Mouse (Mus musculus): ENCODE measurements around the gene Peli2. TPM values are rescaled to one million over a fixed set of nuclear protein-coding genes. Genes with fewer than 3 reads are reported as not detected.

Gene Peli2
- polyA plus RNA-seq, 1 experiment from 2014 or later, result 16.0 TPM

DNA sequence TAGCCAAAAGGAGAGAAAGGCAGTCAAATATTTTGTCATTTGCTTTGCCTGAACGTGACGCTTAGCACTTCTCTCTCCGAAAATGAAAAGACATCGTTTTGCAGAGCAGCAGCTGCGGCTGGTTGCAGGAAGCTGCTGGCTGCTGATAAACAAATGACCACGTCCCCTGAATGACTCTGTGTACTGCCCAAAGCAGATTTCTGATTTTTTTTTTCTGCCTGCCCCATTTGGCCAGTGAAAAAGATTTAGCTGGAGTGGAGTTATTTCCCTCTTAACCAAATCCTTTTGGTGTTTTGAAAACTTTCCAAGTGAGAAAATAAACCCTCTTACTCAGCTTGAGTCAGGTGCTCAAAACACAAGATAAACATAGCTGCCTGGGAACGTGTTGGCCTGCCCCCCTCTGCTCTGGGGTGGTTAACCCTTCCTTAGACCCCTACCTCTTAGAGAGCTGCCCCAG lies 175.2 kb downstream of the Peli2 start:
- peak overlapping the region; percentile 60 for H3K27ac ChIP-seq (ENCODE audit: low read depth)
- WGBS, result 0% methylated on average over 7 of the region's 7 CpGs
- DNase-seq, result peak; percentile 72

DNA sequence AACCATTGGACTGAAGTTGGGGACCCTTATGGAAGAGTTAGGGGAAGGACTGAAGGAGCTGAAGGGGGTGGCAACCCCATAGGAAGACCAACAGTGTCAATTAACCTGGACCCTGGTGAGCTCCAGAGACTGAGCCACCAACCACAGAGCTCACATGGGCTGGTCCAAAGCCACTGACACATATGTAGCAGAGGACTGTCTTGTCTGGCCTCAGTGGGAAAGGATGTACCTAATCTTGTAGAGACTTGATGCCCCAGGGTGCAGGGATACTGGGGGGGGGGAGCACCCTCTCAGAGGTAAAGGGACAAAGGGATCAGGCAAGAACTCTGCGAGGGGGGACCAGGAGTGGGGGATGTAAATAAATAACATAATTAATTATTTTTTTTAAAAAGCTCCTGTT lies 176.2 kb downstream of the Peli2 start:
- H3K4me1 ChIP-seq (ENCODE audit: insufficient read depth), result peaks cover 12% of the 10 kb centered on the region
- no peak overlapping the region for H3K4me3 ChIP-seq (ENCODE audit: low read depth, low read length)
- 87% methylated on average over 1 of the region's 1 CpGs for WGBS
- no peak overlapping the region for H3K4me2 ChIP-seq
- TF ChIP-seq CTCF (IDR thresholded peaks at IDR 0.05; ENCODE audit: low read depth), result no peak
- DNase-seq (no peak), ATAC-seq (ENCODE audit: insufficient read depth) (peak; percentile 53; the same call in 1 of the 2 replicates)
- no peaks in the 10 kb centered on the region for H3K36me3 ChIP-seq (ENCODE audit: insufficient read depth)
- H3K9me3 ChIP-seq (ENCODE audit: low read depth, low read length), result no peaks in the 10 kb centered on the region
- H3K27me3 ChIP-seq (ENCODE audit: insufficient read depth, low read length), result no peaks in the 10 kb centered on the region
- no peak overlapping the region for H3K27ac ChIP-seq (ENCODE audit: low read depth)
- no peak overlapping the region for H3K9ac ChIP-seq

More for the DNA sequence above, 175.2 kb downstream of the Peli2 start:
- no peaks in the 10 kb centered on the region for H3K36me3 ChIP-seq (ENCODE audit: insufficient read depth)
- H3K4me3 ChIP-seq (ENCODE audit: low read depth, low read length), result peak overlapping the region; percentile 8; the same call in 1 of the 2 replicates
- H3K4me1 ChIP-seq (ENCODE audit: insufficient read depth), result peaks cover 12% of the 10 kb centered on the region
- peak; percentile 71 for ATAC-seq (ENCODE audit: insufficient read depth)
- TF ChIP-seq CTCF (IDR thresholded peaks at IDR 0.05; ENCODE audit: low read depth), result no peak
- H3K4me2 ChIP-seq, result peak overlapping the region; percentile 52
- no peaks in the 10 kb centered on the region for H3K9me3 ChIP-seq (ENCODE audit: low read depth, low read length)
- no peaks in the 10 kb centered on the region for H3K27me3 ChIP-seq (ENCODE audit: insufficient read depth, low read length)
- H3K9ac ChIP-seq, result no peak overlapping the region; the same call in 1 of the 2 replicates

DNA sequence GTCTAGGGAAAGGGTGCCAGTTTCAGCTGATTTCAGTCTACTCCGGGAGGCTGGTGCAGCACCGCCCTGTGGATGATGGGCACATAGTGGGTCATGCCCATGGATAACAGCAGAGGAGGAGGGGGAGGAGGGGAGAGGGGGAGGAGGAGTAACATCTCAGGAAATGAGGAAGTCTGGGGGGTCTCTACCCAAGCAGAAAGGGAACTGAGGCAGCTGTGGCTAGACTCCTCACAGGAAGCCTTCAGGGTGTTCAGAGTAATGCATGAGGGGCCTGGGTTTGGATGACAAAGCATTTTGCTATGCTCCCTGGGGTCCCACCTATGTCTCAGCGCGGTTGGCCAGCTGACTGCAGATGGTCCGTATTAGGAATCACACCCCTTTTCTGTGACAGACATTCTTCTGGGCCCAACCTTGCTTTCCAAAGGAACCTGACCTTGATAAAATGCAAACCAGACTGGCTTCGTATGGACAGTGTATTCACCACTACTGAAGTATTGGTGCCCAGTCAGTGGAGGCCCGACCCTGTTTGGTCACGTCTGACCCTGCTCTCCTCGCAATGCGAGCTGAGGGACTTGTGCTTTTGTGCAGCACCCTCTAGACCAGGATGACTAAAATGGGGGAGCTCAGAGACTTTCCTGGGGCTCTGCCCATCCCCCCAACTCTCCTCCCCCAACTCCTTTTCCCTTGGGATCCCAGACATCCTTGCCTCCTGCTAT lies 182.0 kb downstream of the Peli2 start:
- no peak overlapping the region for H3K4me2 ChIP-seq
- no peaks in the 10 kb centered on the region for H3K36me3 ChIP-seq (ENCODE audit: insufficient read depth)
- ATAC-seq (ENCODE audit: insufficient read depth) (peak; percentile 52; the same call in 1 of the 2 replicates), DNase-seq (peak; percentile 7)
- no peak overlapping the region for H3K4me3 ChIP-seq (ENCODE audit: low read depth, low read length)
- no peaks in the 10 kb centered on the region for H3K27me3 ChIP-seq (ENCODE audit: insufficient read depth, low read length)
- H3K9me3 ChIP-seq (ENCODE audit: low read depth, low read length), result no peaks in the 10 kb centered on the region; the same call in 1 of the 2 replicates
- WGBS, result 71% methylated on average over 10 of the region's 10 CpGs
- 0 out of 2 replicates have a peak, but pooled peaks cover 2% of the 10 kb centered on the region for H3K4me1 ChIP-seq (ENCODE audit: insufficient read depth)
- TF ChIP-seq CTCF (IDR thresholded peaks at IDR 0.05; ENCODE audit: low read depth), result no peak
- no peak overlapping the region for H3K27ac ChIP-seq (ENCODE audit: low read depth)
- H3K9ac ChIP-seq, result no peak overlapping the region

DNA sequence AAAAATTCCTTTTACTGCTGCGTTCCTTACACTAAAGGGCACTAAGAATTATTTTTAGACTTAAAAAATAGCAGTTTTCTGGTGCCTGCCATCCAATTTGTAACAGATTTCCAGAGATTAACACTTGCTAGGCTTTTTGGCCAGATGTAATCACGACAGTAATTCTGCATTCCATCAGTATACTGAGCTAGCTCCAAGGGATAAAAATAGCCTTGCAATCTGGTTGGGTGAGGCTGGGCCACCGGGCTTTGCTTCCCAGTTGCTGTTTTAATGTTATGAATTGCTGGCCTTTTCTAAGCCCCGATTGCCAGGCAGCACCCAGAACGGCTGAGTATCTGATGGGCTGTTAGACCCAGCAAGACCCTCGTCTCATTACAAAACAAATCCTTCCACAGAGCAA lies 182.6 kb downstream of the Peli2 start:
- Histone ChIP-seq H3K9ac (no peak overlapping the region), H3K27ac (ENCODE audit: low read depth) (no peak overlapping the region), H3K9me3 (ENCODE audit: low read depth, low read length) (no peaks in the 10 kb centered on the region; the same call in 1 of the 2 replicates), H3K4me1 (ENCODE audit: insufficient read depth) (0 out of 2 replicates have a peak, but pooled peaks cover 2% of the 10 kb centered on the region), H3K4me2 (no peak overlapping the region), H3K4me3 (ENCODE audit: low read depth, low read length) (no peak overlapping the region), H3K27me3 (ENCODE audit: insufficient read depth, low read length) (no peaks in the 10 kb centered on the region), H3K36me3 (ENCODE audit: insufficient read depth) (no peaks in the 10 kb centered on the region)
- 30% methylated on average over 6 of the region's 6 CpGs for WGBS
- DNase-seq (peak; percentile 69), ATAC-seq (ENCODE audit: insufficient read depth) (peak; percentile 62)
- TF ChIP-seq CTCF (IDR thresholded peaks at IDR 0.05; ENCODE audit: low read depth), result no peak

DNA sequence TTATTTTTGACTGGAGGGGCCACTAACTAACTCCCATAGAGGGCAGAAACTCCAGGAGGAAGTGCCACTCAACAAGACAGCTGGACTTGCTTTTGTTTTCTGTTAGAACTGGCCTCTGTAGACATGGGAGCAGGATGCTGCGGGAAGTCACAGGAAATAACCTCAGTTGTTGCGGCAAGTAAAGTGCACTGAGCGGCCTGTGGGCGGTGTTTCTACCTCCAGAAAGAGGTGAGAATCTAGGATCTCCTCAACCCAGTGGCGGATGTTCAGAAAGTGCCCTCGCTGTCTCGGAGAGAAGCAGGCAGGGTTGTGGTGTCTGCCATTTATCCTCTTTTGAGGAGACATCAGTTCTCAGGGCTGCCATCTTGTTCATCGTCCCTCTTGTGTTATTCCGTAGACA lies 183.2 kb downstream of the Peli2 start:
- peak; percentile 40 for DNase-seq
- WGBS, result 82% methylated on average over 9 of the region's 9 CpGs

DNA sequence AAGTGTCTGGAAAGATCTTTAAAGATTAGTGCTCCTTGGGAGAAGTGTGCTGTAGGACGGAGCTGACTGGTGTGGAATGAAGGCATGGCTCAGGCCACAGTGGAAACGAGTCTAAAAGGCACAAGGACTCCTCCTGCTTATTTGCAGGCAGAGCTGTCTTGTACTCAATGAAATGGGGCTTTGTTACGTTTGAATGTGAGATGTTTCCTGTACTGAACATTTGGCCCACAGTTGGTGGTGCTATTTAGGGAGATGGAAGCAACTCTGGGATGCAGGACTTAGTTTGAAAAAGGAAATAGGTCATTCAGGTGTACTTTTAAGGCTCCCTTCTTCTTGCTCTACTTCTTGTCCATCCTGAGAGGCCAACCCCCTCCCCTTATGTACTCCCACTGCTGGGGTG lies 192.6 kb downstream of the Peli2 start:
- TF ChIP-seq CTCF (IDR thresholded peaks at IDR 0.05; ENCODE audit: low read depth), result no peak

More for the DNA sequence above, 183.2 kb downstream of the Peli2 start:
- H3K4me3 ChIP-seq (ENCODE audit: low read depth, low read length), result no peak overlapping the region
- TF ChIP-seq CTCF (IDR thresholded peaks at IDR 0.05; ENCODE audit: low read depth), result no peak
- no peak for ATAC-seq (ENCODE audit: insufficient read depth)
- no peak overlapping the region for H3K4me2 ChIP-seq
- no peaks in the 10 kb centered on the region for H3K27me3 ChIP-seq (ENCODE audit: insufficient read depth, low read length)
- H3K4me1 ChIP-seq (ENCODE audit: insufficient read depth), result 0 out of 2 replicates have a peak, but pooled peaks cover 2% of the 10 kb centered on the region
- no peaks in the 10 kb centered on the region; the same call in 1 of the 2 replicates for H3K9me3 ChIP-seq (ENCODE audit: low read depth, low read length)
- no peaks in the 10 kb centered on the region for H3K36me3 ChIP-seq (ENCODE audit: insufficient read depth)
- H3K9ac ChIP-seq, result no peak overlapping the region
- no peak overlapping the region for H3K27ac ChIP-seq (ENCODE audit: low read depth)

DNA sequence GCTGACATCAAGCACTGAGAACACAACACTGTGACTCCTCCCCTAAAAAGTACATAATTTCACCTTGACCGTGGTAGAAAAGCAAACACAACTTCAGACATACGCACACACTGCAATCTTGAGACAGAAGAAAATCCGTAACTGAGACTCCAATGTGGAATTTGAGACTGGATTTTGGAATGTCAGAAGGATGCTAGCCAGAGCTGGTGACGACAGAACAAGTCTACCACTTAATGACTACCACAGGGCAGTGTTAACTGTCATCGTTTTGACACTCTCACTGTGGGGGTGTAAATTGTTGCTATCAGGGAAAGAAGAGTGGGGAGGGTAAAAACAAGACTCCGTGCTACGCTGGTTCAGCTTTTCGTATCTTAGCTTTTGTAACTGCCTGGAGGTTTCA lies 195.8 kb downstream of the Peli2 start:
- H3K4me2 ChIP-seq, result no peak overlapping the region
- no peak overlapping the region for H3K9ac ChIP-seq
- WGBS, result 29% methylated on average over 8 of the region's 8 CpGs
- no peak overlapping the region for H3K4me3 ChIP-seq (ENCODE audit: low read depth, low read length)
- H3K36me3 ChIP-seq (ENCODE audit: insufficient read depth), result no peaks in the 10 kb centered on the region
- H3K4me1 ChIP-seq (ENCODE audit: insufficient read depth), result no peaks in the 10 kb centered on the region; the same call in 1 of the 2 replicates
- H3K9me3 ChIP-seq (ENCODE audit: low read depth, low read length), result no peaks in the 10 kb centered on the region
- DNase-seq (peak; percentile 26), ATAC-seq (ENCODE audit: insufficient read depth) (peak; percentile 52; the same call in 1 of the 2 replicates)
- no peak overlapping the region for H3K27ac ChIP-seq (ENCODE audit: low read depth)
- no peak for TF ChIP-seq CTCF (IDR thresholded peaks at IDR 0.05; ENCODE audit: low read depth)
- H3K27me3 ChIP-seq (ENCODE audit: insufficient read depth, low read length), result no peaks in the 10 kb centered on the region

More for the DNA sequence above, 192.6 kb downstream of the Peli2 start:
- Histone ChIP-seq H3K4me1 (ENCODE audit: insufficient read depth) (no peaks in the 10 kb centered on the region; the same call in 1 of the 2 replicates), H3K9ac (no peak overlapping the region), H3K4me2 (no peak overlapping the region), H3K9me3 (ENCODE audit: low read depth, low read length) (no peaks in the 10 kb centered on the region), H3K27me3 (ENCODE audit: insufficient read depth, low read length) (no peaks in the 10 kb centered on the region), H3K4me3 (ENCODE audit: low read depth, low read length) (no peak overlapping the region), H3K27ac (ENCODE audit: low read depth) (no peak overlapping the region), H3K36me3 (ENCODE audit: insufficient read depth) (no peaks in the 10 kb centered on the region)
- WGBS, result 51% methylated on average over 3 of the region's 3 CpGs
- ATAC-seq (ENCODE audit: insufficient read depth) (no peak), DNase-seq (no peak)
